Mouse (Mus musculus): ENCODE results near the gene Cycs. TPM values are rescaled to one million over a fixed set of nuclear protein-coding genes. Genes with fewer than 3 reads are reported as not detected.

Cycs gene
- total RNA-seq, 1 experiment from 2014 or later, result 89.4 TPM

Other genes with a start within 250 kb of the Cycs start
- gene Osbpl3, start 110.3 kb downstream of the Cycs start, total RNA-seq (2017), result 58.3 to 144 TPM (median 65.9 TPM) in 3 replicates
- 0.78 to 3.5 TPM (median 0.86 TPM) in 3 replicates for gene 4921507P07Rik, start 30.1 kb upstream of the Cycs start, total RNA-seq (2017)
- gene Npvf, start 87.9 kb upstream of the Cycs start, total RNA-seq (2017), result not detected in 3 replicates